Mouse (Mus musculus) heart, embryonic 16.5 days (tissue): ENCODE measurements around the gene Rcan1. TPM values are rescaled to one million over a fixed set of nuclear protein-coding genes. Genes with fewer than 3 reads are reported as not detected.

Experiments used
- ATAC-seq: fragments of 200-750 bp; cut with Nextera tagmentation; replicated peaks from 2 replicates; pipeline ENCODE4 v1.8.0; 2017; ENCODE audit warnings: moderate number of reproducible peaks; ENCODE audit not compliant: insufficient read depth, low FRiP score; ENCODE audit errors: extremely low read depth
- H3K27ac ChIP-seq: fragments of 300-500 bp; sonication (generic); 2 replicates; pipeline ENCODE4 v1.5.1; 2014; ENCODE audit warnings: mild to moderate bottlenecking, low read length, control low read depth, moderate library complexity
- H3K27me3 ChIP-seq: fragments of 300-500 bp; sonication (generic); 2 replicates; pipeline ENCODE4 v1.6.1; 2014; ENCODE audit warnings: low read length, mixed read lengths; ENCODE audit not compliant: control insufficient read depth, insufficient read depth
- H3K36me3 ChIP-seq: fragments of 300-500 bp; sonication (generic); 2 replicates; pipeline ENCODE4 v1.6.1; 2014; ENCODE audit not compliant: control insufficient read depth, insufficient read depth
- H3K4me1 ChIP-seq: fragments of 300-500 bp; sonication (generic); 2 replicates; pipeline ENCODE4 v1.6.1; 2014; ENCODE audit warnings: low read length, mixed read lengths; ENCODE audit not compliant: control insufficient read depth, insufficient read depth
- H3K4me2 ChIP-seq: fragments of 300-500 bp; sonication (generic); 2 replicates; pipeline ENCODE4 v1.6.1; 2014; ENCODE audit warnings: low read depth, mild to moderate bottlenecking, control low read depth, low read length
- H3K4me3 ChIP-seq: fragments of 300-500 bp; sonication (generic); 2 replicates; pipeline ENCODE4 v1.5.1; 2014; ENCODE audit warnings: mild to moderate bottlenecking, control low read depth, low read length
- H3K9ac ChIP-seq: fragments of 300-500 bp; sonication (generic); 2 replicates; pipeline ENCODE4 v1.6.1; 2014; ENCODE audit warnings: low read length, control low read depth
- H3K9me3 ChIP-seq: fragments of 300-500 bp; sonication (generic); replicated peaks from 2 replicates; pipeline ENCODE4 v1.6.1; 2016; ENCODE audit warnings: low read length; ENCODE audit not compliant: control insufficient read depth
- WGBS: fragments of 180-500 bp; shearing (Covaris S2); extraction: QIAGEN DNeasy Blood & Tissue Kit; methylation state at CpG from one replicate; pipeline ENCODE4 v1.1.7; 2014; 5-methylcytosine and 5-hydroxymethylcytosine counted together
- polyA plus RNA-seq: library from polyadenylated mRNA; unstranded; fragments of >200 nt; fragmentation: Nextera tagmentation; extraction: Ambion mirVana; gene quantifications from 2 replicates; pipeline ENCODE4 v1.2.1, GENCODE M21; 2015

Rcan1 gene
- polyA plus RNA-seq, 1 experiment from 2014 or later = 80.7 TPM

- Histone ChIP-seq H3K4me2 (peak overlapping the region; percentile 64), H3K4me3 (peak overlapping the region; percentile 38), H3K4me1 (peaks cover 2% of the 10 kb centered on the region; the same call in 1 of the 2 replicates), H3K36me3 (no peaks in the 10 kb centered on the region), H3K27ac (no peak overlapping the region), H3K9me3 (no peaks in the 10 kb centered on the region), H3K27me3 (peaks cover 21% of the 10 kb centered on the region), H3K9ac (peak overlapping the region; percentile 44; the same call in 1 of the 2 replicates)
- ATAC-seq = no peak
- 7% methylated on average over 18 of the region's 23 CpGs for WGBS
Measured at GRCm38 (mm10) chr16:92478561-92479150, 8.0 kb upstream of the Rcan1 start.

GRCm38 (mm10) chr16:92475093-92475860 is 4.6 kb upstream of the Rcan1 start:
- peaks cover 21% of the 10 kb centered on the region for H3K27me3 ChIP-seq
- peak overlapping the region; percentile 57 for H3K4me2 ChIP-seq
- peak; percentile 55; the same call in 1 of the 2 replicates for ATAC-seq
- H3K27ac ChIP-seq = 0 out of 2 replicates have a peak overlapping the region, but pooled peaks have one; percentile 16
- whole genome bisulfite sequencing = 44% methylated on average over 25 of the region's 25 CpGs
- peaks cover 2% of the 10 kb centered on the region; the same call in 1 of the 2 replicates for H3K4me1 ChIP-seq
- no peaks in the 10 kb centered on the region for H3K36me3 ChIP-seq
- peak overlapping the region; percentile 34 for H3K4me3 ChIP-seq
- no peaks in the 10 kb centered on the region for H3K9me3 ChIP-seq
- H3K9ac ChIP-seq = peak overlapping the region; percentile 17; the same call in 1 of the 2 replicates

- Histone ChIP-seq H3K4me2 (no peak overlapping the region), H3K27me3 (peaks cover 3% of the 10 kb centered on the region), H3K4me1 (peaks cover 2% of the 10 kb centered on the region; the same call in 1 of the 2 replicates), H3K27ac (no peak overlapping the region), H3K9ac (no peak overlapping the region), H3K4me3 (no peak overlapping the region), H3K9me3 (no peaks in the 10 kb centered on the region), H3K36me3 (no peaks in the 10 kb centered on the region)
- ATAC-seq = no peak
- WGBS = 50% methylated on average over 3 of the region's 3 CpGs
Measured at GRCm38 (mm10) chr16:92472898-92473297, 2.2 kb upstream of the Rcan1 start.

- WGBS = 63% methylated on average over 14 of the region's 14 CpGs
- Histone ChIP-seq H3K4me3 (no peak overlapping the region), H3K27ac (no peak overlapping the region), H3K9me3 (no peaks in the 10 kb centered on the region), H3K36me3 (no peaks in the 10 kb centered on the region), H3K9ac (no peak overlapping the region), H3K4me2 (no peak overlapping the region), H3K27me3 (no peaks in the 10 kb centered on the region), H3K4me1 (peaks cover 22% of the 10 kb centered on the region)
- no peak for ATAC-seq
Measured at GRCm38 (mm10) chr16:92468459-92468858, 2.2 kb downstream of the Rcan1 start.

- H3K4me3 ChIP-seq = no peak overlapping the region
- no peaks in the 10 kb centered on the region for H3K36me3 ChIP-seq
- no peaks in the 10 kb centered on the region for H3K9me3 ChIP-seq
- no peak for ATAC-seq
- H3K4me2 ChIP-seq = no peak overlapping the region
- H3K27me3 ChIP-seq = no peaks in the 10 kb centered on the region
- 81% methylated on average over 5 of the region's 5 CpGs for WGBS
- no peak overlapping the region for H3K27ac ChIP-seq
- peaks cover 23% of the 10 kb centered on the region for H3K4me1 ChIP-seq
- H3K9ac ChIP-seq = no peak overlapping the region
Measured at GRCm38 (mm10) chr16:92467041-92467440, 3.6 kb downstream of the Rcan1 start.

GRCm38 (mm10) chr16:92465642-92466526 is 4.8 kb downstream of the Rcan1 start:
- Histone ChIP-seq H3K4me2 (peak overlapping the region; percentile 83), H3K27ac (peak overlapping the region; percentile 84)
- under 1% methylated on average over 91 of the region's 94 CpGs for WGBS

GRCm38 (mm10) chr16:92465226-92465625 is 5.4 kb downstream of the Rcan1 start:
- H3K9me3 ChIP-seq = no peaks in the 10 kb centered on the region
- peak overlapping the region; percentile 91 for H3K4me3 ChIP-seq
- H3K9ac ChIP-seq = peak overlapping the region; percentile 94
- WGBS = 6% methylated on average over 10 of the region's 10 CpGs
- H3K36me3 ChIP-seq = no peaks in the 10 kb centered on the region
- peak overlapping the region; percentile 81 for H3K27ac ChIP-seq
- peaks cover 23% of the 10 kb centered on the region for H3K4me1 ChIP-seq
- H3K27me3 ChIP-seq = no peaks in the 10 kb centered on the region
- no peak for ATAC-seq
- peak overlapping the region; percentile 83 for H3K4me2 ChIP-seq

More at GRCm38 (mm10) chr16:92465642-92466526, 4.8 kb downstream of the Rcan1 start:
- Histone ChIP-seq H3K9ac (peak overlapping the region; percentile 94), H3K4me1 (peaks cover 23% of the 10 kb centered on the region), H3K9me3 (no peaks in the 10 kb centered on the region), H3K36me3 (no peaks in the 10 kb centered on the region), H3K27me3 (no peaks in the 10 kb centered on the region), H3K4me3 (peak overlapping the region; percentile 91)
- peak; percentile 98 for ATAC-seq

GRCm38 (mm10) chr16:92464390-92464972 is 6.2 kb downstream of the Rcan1 start:
- Histone ChIP-seq H3K9ac (peak overlapping the region; percentile 94), H3K27me3 (no peaks in the 10 kb centered on the region), H3K4me3 (peak overlapping the region; percentile 91), H3K4me2 (peak overlapping the region; percentile 83), H3K9me3 (no peaks in the 10 kb centered on the region), H3K36me3 (no peaks in the 10 kb centered on the region), H3K27ac (peak overlapping the region; percentile 81), H3K4me1 (peaks cover 23% of the 10 kb centered on the region)
- no peak for ATAC-seq
- 11% methylated on average over 14 of the region's 14 CpGs for WGBS
